Mouse (Mus musculus) bone marrow macrophage, adult 2 months (primary cell): ENCODE results near the gene Ncoa7.

ENCODE experiments used
- CTCF ChIP-seq: IDR thresholded peaks from 2 replicates; pipeline ENCODE4 v1.5.1; 2012; ENCODE audit warnings: low read depth, mild to moderate bottlenecking, low read length, moderate library complexity
- POLR2A ChIP-seq: IDR thresholded peaks from 2 replicates; pipeline ENCODE4 v1.6.1; 2012; ENCODE audit warnings: mild to moderate bottlenecking, low read depth, low read length, borderline replicate concordance

GRCm38 (mm10) chr10:30843438-30844190, 40.5 kb upstream of the Ncoa7 start:
- TF ChIP-seq CTCF (no peak), POLR2A (no peak)
